Mouse (Mus musculus) hematopoietic stem cell, adult 5-6 weeks (primary cell): Measurements from ENCODE around the gene Srp9. TPM values are rescaled to one million over a fixed set of nuclear protein-coding genes. Genes with fewer than 3 reads are reported as not detected.
"Not testable (repeated sequence)": the region's sequence is repeated elsewhere in the genome, so short reads cannot be mapped to it uniquely, and the experiment has no call there.

Experiments
- ATAC-seq, 2 experiments: fragments of 125-278 bp in 1 of 2; replicated peaks in 1 of 2; 2 replicates each; pipeline ENCODE4 v1.8.0; 2016 to 2017; ENCODE audit warnings: inconsistent platforms in 2 of 2, mild to moderate bottlenecking in 2 of 2, moderate number of reproducible peaks in 2 of 2, low read depth in 1 of 2, moderate TSS enrichment in 1 of 2; ENCODE audit not compliant: low FRiP score in 2 of 2, poor library complexity in 2 of 2, severe bottlenecking in 2 of 2, insufficient read depth in 1 of 2, low TSS enrichment in 1 of 2
- total RNA-seq: library from RNA; stranded (forward); fragments of 172-1452, 232-1000 nt; gene quantifications from 2 replicates; pipeline ENCODE4 v1.2.3, GENCODE M21; 2017

Gene Srp9
- total RNA-seq, 1 experiment from 2014 or later, result 82.5 TPM

DNA sequence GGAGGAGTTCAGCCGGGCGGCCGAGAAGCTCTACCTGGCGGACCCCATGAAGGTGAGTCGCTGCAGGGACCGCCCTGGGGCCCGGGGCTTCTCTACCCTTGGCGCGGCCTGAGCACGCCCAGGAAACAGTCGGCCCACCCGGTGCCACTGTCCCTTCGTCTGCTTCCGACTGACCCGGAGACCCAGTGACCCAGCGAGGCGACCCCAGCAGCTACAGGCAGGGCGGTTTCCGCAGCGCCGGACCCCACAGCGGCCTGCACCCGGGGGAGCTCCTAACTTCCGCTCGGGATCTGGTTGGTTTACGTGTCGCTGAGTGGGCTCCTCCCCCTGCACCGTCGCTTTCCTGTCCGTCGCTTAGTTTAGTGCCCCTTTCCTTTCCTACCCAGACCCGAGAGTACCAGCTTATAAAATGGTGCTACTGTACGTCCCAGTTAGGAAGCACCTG is 409 bp downstream of the Srp9 start:
- peak; percentile 91 to 92 for ATAC-seq

DNA sequence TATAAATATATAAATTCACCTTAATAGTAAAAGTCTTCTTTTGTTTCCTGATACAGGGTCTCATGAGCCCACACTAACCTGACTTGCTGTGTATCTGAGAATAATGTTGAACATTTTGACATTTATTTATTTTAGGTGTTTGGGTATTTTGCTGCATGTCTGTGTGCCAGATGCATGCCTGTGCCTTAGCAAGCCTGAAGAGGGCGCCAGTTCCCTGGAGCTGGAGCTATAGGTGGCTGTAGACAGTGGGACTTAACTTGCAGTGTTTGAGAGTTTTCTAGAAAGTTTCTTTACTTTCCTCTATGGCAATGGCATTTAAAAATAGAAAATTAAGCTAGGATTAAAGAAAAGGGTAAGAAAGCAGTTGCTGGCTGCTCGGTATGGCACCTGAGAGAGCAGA is 6.3 kb downstream of the Srp9 start:
- ATAC-seq, result peak; percentile 37 to 73; a peak in 1 of 4 replicates

DNA sequence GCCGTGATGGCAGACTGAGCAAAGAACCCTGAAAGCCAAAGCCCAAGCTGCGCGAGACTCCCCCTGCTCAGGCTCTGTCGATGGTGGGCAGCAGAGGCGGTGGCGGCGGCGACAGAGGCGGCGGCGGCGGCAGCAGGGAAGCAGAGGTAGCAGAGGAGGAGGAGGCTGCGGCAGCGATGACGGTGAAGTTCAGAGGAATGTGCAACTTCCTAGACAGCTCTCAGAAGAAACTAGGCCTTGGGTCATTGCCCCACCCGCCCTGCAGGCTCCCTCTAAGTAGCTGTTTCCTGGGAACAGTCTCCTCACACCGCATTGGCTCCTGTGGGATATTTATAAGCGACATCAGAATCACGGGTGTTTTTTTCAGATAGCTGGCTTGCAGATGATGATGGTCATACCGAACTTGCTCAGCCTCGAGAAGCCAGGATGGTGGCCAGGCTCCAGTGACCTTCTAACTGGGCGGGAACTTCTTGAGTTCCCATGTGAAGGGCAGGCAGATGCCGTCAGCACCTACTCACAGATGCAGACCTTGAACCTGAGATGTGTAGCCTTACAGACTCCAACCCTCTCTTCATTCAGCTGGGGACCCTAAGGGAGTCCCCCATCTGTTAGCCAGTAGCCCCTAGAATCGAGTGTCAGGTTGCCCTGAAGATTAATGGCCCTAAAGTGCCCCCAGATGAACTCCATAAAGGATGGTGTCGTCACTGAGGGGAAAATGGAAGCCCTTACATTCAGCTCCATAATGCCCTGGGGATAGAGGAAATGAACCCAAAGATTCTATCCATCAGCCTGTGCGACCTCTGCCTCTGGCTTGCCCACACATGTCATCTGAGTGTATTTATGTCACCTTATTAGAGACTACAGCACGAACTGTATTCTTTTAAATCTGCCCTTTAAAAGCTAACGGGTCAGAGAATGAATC is 12.9 kb downstream of the Srp9 start:
- no peak for ATAC-seq

DNA sequence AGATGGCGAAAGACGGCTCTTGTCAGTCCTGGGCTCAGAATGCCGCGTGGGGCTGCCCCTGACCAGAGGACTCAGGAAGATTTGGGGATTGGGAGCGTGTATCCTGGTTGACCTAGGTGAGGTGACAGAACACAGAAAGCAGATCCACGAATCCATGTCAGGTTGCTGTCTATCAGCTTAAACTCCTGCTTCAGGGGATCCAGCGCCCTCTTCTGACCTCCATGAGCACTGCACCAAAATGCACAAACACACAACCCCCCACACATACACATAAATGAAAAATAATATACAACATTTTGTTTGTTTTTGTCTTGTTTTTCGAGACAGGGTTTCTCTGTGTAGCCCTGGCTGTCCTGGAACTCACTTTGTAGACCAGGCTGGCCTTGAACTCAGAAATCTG is 13.6 kb downstream of the Srp9 start:
- ATAC-seq, result no peak

DNA sequence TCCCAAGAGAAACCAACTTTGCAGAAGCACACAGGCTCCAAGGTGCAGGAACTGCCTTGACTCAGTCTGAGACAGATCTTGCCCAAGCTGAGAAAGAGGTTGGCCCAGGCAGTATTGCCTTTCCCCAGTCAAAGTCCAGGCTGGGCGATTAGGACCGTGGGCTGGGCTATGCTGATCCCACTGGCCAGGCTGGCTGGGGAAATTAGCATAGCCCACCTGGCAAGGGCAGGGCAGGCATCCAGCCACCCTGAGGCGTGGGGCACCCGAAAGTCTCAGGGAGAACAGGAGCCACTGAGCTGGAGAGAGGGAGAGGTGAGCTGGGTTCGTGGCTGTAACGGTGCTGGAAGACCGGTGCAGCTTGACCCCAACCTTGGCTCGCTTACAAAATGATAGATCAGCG is 15.4 kb downstream of the Srp9 start:
- ATAC-seq, result no peak

DNA sequence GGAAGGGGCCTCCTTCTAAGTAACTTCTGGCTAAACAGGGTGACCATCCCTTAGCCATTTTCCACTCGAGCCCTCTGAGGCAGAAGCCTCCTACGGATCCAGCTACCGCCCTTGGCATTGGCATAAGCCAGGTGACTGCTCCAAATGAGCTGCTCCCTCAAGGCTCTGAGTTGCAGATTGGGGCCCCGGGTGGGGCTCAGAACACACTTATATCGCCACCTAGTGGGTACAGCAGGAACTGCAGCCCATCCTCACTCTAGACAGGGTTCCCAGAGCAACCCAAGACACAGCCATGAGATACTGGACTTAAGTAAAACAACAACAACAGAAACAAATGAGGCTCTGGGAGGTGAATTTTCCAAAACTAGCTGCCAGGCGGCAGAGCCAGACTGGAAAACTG is 15.8 kb downstream of the Srp9 start:
- peak; percentile 72 to 77; a peak in 3 of 4 replicates for ATAC-seq

DNA sequence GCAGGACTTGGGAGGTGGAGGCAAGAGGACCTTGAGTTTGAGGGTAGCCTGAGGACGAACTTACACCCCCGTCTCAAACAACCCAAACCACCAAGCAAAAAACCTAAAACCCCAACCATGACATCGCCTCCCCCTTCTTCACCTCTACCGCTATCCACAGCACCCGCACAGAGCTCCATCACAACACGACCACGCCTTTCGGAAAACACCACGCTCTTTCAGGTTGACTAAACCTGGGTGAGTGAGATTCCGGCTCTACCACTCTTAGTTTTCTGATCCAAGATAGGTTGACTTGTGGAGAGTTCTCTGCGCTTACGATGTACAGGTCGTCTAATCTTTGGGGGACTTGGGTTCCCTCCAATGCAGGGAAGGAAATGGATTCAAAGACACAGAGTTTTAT is 18.2 kb downstream of the Srp9 start:
- no peak for ATAC-seq

DNA sequence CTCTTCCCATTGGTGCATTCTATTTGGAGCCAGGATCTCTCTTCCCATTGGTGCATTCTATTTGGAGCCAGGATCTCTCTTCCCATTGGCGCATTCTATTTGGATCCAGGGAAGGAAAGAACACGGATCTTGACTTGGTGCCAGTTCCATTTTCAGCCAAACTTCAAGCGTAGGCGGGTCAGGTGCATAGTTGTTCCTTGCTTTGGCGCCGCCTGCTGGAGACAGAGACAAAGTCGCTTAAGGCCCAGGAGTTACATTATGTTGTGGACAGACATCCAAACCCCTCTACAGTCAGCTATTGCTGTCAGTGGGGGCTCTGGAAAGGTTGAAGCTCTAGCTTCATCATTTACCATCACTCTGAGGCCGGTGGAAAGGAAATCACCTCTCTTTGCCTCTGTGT is 18.8 kb downstream of the Srp9 start:
- no peak for ATAC-seq

DNA sequence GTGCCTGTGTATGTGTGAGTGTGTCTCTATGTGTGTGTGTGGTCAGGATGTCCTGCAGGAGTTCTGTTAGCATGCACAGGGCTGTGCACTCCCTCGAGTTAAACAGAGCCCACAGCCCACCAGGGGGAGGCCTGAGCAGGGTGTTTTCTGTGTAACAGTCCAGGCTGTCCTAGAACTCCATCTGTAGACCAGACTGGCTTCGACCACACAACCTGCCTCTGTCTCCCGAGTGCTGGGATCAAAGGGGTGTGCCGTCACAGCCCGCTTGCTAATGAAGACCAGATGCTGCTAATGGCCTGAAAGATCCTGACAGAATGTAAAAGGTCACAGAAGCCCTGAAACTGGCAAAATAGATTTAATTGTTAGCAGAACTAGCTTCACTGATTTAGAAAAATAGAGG is 21.0 kb downstream of the Srp9 start:
- no peak for ATAC-seq

DNA sequence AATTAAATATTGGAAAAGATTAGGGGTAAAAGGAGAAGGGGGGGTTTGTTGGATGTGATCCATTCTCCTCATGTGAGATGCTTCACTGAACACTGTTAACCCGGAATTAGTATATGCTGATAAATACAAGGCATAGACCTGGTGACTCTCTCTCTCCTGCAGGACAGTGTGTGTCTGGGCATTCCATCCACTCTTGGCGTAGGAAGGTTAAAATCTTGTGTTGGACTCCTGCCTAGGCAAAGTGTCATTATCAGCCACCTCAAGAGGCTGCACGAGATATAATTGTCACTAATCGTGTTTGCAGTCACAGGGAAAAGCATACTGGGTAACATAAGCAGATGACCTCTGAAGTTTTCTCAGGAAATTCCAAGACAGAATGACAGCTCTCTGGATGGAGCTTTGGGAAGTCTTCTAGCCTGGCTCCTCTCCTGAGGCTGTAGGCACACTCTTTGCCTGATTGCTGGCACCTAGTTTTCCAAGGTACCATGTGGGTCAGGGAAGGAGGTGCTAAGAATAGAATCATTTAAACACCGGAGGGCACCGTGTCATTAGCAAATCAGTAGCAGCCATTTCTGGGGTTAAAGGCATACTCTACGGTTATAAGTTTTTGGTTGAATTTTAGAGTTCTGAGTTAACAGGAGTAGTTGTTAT is 24.5 kb downstream of the Srp9 start:
- no peak for ATAC-seq

DNA sequence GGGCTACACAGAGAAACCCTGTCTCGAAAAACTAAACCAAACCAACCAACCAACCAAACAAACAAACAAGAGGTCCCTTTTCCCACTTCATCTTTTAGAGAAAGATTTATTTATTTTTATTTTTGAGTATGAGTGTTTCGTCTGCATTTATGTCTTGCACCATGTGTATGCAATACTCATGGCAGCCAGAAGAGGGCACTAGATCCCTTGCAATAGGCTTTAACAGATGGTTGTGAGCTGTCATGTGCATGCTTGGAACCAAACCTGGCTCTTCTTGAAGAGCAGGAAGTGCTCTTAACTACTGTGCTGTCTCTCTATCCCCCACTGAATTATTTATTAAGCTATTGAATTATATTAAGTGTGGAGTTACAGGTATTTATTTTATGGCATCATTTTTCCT is 25.4 kb downstream of the Srp9 start:
- peak in 1 of 2 experiments; percentile 45; a peak in 1 of 4 replicates for ATAC-seq

DNA sequence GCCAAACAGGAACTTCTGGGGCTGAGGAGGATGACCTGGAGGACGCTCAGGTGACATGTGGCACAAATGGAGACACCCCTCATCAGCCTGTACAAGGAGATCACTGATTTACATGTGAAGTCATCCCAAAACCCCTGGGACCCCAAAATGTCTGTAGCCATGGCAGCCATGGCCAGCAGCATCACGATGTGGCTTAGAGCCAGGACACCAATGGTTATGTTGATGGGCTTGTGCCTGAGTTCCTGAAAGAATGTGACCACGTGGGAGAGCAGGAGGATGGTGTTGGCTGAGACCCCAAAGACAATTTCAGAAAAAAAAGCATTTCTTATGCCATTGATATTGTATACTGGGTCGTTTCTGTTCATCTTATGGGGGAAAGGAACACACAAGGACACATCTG is 33.2 kb downstream of the Srp9 start:
- no peak for ATAC-seq

DNA sequence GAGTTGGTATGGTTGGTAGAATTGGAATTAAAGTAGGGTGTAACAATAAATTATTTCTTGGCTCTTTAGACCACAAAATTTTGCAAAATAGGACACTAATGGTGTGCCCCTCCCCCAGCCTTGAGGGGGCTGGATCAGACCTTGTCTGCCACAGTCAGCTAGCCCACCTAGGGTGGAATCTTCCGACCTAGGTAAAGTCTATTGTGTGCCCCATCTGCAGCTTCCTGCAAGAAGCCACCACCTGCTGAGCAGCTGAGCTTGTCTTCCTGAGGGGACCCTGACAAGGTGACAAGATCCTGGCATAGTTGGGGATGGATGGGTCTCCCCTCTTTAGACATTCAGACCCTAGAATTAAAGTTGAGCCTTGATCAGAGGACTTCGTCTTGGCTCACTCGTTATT is 35.0 kb downstream of the Srp9 start:
- ATAC-seq, result no peak

DNA sequence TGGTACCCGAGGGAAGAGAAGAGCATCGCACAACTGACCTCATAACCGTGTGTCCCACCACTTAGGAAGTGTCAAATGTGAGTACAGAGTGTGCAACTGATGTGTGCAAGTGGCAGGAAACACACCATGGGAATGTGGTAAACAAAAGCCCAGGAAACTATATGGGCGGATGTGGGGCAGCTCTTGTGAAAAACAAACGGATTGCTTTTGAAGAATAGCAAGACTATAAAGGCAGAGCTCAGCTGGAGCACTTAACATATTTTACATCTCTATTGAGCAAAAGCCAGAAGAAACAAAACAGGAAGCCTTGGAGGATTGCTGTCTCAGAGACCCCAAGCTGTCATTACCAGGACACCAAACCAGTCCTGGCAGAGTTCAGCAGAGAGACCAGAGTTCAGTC is 38.4 kb downstream of the Srp9 start:
- ATAC-seq, result no peak; a peak in 1 of 4 replicates

DNA sequence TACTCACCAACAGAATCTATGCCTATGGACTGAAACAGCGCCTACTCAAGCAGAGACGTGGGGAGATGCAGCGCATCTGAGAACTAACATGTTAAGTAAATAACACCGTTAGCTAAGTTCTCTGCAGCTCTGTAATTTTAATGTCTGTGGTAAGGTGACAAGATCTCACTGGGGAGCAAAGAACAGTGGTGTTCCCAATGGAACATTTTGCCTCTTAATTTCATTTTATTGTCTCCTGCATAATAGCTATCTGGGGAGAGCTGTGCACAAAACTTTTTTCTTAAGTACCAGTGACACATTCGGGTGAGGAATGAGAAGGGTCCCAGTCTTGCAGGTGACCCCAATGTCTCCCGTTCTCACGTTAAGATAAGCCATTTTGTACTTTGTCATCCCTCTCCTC is 39.8 kb downstream of the Srp9 start, which contains the start of gene Vmn1r1:
Vmn1r1 (minus strand) TSS at position 101 of the 400 bp plus-strand sequence.
- ATAC-seq, result no peak

DNA sequence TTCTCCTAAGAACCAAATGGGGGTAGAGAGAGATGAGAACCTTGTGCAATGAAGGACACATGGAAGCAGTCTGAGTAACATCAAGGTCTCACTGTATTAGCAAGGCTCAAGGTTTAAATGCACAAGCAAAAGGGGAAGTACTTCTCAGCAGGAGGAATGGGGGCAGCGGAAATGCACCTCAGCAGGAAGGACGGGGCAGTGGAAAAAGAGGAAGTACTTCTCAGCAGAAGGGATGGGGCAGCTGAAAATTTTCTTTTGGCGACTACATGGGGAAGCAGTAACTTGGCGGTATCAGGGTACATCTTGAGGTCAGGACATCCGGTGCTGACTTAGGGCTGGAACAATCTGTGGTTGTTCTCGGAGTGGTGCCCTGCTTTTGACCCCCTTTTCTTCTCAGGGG is 45.7 kb downstream of the Srp9 start:
- ATAC-seq, result not testable (repeated sequence)

DNA sequence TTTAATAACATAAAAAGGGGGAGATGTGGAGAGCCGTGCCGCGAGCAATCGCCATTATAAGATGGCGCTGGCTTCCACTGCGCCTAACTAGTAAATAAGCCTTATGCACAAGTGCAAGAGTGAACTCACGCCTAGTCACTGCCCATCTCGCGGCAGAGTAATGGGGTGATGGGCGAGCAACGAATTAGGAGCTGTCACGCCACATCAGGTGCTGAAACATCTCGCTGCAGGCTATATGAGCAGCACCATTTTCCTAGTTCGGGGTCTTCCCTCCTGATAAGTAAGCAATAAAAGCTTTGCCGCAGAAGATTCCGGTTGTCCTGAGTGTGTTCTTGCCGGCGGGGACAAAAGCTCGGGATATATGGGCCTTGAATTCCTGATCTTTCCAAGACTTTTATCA is 52.4 kb downstream of the Srp9 start:
- not testable (repeated sequence) for ATAC-seq

DNA sequence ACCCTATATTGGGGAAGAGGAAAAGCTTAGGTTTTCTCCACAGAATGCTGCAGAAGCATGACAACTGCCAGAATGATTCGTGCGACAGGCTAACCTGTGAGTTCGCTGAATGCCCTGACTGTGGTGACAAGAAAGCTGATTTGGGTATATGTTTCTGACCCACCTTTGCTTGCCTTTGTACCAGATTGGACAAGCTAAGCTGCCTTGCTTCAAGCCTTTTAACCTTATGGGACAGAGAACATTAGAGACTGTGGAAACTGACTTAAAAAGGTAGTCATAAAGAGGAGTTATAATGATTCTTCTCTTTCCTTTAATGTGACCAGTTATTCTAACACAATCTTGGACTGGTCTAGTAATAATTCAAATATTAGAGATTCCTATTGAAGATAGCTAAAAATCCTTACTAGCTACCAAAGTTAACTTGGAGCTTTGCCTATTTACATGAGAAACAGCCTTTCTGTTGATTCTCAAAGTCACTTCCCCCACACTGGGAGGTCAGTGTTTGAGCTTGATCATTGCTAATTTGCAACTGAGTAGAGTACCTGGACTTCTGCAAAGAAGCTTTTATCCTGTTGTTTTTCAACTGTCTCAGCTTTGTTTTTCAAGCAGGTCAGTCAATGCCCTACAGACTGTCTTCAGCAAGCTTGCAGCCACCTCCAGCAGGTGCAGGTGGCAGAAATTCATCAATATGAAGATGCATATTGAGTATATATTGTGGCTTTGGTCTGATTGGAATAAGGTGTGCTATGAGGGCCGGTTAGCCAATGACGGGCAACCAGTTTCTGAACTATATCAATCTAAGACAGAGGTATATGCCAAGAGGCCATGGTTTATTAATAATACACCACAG is 57.1 kb downstream of the Srp9 start:
- ATAC-seq, result no peak
